Mouse (Mus musculus): ENCODE data around the gene Fam19a1. TPM values are rescaled to one million over a fixed set of nuclear protein-coding genes. Genes with fewer than 3 reads are reported as not detected.

Gene Fam19a1
- polyA plus RNA-seq, 1 experiment = not detected

DNA sequence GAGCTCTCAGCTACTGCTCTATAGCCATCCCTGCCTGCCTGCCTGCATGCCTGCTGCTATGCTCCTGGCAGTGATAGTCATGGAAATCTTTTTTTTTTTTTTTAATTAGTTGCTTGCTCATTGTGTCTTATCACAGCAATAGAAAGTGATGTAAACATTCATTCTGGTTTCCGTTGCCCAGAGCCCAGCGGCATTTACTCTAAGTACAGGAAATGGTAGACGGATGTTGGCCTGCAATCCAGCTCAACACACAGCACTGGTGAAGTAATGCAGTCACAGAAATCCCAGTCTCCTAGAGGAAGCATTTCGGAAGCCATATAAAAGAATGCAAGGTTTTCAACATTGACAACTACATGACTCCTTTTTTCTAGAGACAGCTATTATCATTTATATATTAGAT, 153.5 kb downstream of the Fam19a1 start:
- H3K4me1 ChIP-seq (ENCODE audit: control insufficient read depth, insufficient read depth, low read length) = no peaks in the 10 kb centered on the region
- TF ChIP-seq POLR2A (IDR thresholded peaks at IDR 0.05; ENCODE audit: insufficient read depth, low read length) (no peak), EP300 (IDR thresholded peaks at IDR 0.05; ENCODE audit: insufficient read depth, low read depth, low read length) (no peak)
- no peak overlapping the region for H3K27ac ChIP-seq (ENCODE audit: insufficient read depth, low read length)
- no peaks in the 10 kb centered on the region for H3K36me3 ChIP-seq (ENCODE audit: control insufficient read depth, insufficient read depth, low read length, poor library complexity, severe bottlenecking)
- H3K4me3 ChIP-seq (ENCODE audit: low read depth, low read length) = no peak overlapping the region
- no peaks in the 10 kb centered on the region for H3K27me3 ChIP-seq (ENCODE audit: control insufficient read depth, insufficient read depth, low read length, poor library complexity, severe bottlenecking)
- no peaks in the 10 kb centered on the region for H3K9me3 ChIP-seq (replicated peaks; ENCODE audit: control insufficient read depth, insufficient read depth, low read length, poor library complexity, severe bottlenecking)
- H3K9ac ChIP-seq (ENCODE audit: low read depth, poor library complexity, severe bottlenecking) = no peak overlapping the region

DNA sequence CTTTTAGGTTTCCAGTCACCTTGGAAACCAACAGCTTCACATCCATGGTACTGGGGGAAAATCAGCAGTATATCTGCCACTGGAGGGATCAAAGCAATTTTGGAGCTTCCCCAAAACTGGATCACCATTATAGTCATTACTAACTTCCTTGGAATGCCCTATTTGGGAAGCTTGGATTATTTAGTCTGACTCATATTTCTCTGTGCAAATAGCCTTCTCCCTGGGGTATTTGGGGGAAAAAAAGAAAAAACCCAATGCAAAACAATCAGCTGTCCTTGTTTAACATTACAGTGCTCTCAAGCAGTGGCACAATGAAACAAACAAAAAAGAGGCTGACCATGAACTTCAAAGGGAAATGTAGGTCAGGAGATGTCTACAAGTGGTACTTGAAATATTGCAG, 155.8 kb downstream of the Fam19a1 start:
- Histone ChIP-seq H3K27me3 (ENCODE audit: control insufficient read depth, insufficient read depth, low read length, poor library complexity, severe bottlenecking) (no peaks in the 10 kb centered on the region), H3K4me3 (ENCODE audit: low read depth, low read length) (no peak overlapping the region), H3K36me3 (ENCODE audit: control insufficient read depth, insufficient read depth, low read length, poor library complexity, severe bottlenecking) (no peaks in the 10 kb centered on the region), H3K27ac (ENCODE audit: insufficient read depth, low read length) (no peak overlapping the region), H3K4me1 (ENCODE audit: control insufficient read depth, insufficient read depth, low read length) (no peaks in the 10 kb centered on the region), H3K9ac (ENCODE audit: low read depth, poor library complexity, severe bottlenecking) (no peak overlapping the region), H3K9me3 (replicated peaks; ENCODE audit: control insufficient read depth, insufficient read depth, low read length, poor library complexity, severe bottlenecking) (no peaks in the 10 kb centered on the region)
- TF ChIP-seq CTCF (IDR thresholded peaks at IDR 0.05; ENCODE audit: low read depth, low read length) (no peak), EP300 (IDR thresholded peaks at IDR 0.05; ENCODE audit: insufficient read depth, low read depth, low read length) (no peak), POLR2A (IDR thresholded peaks at IDR 0.05; ENCODE audit: insufficient read depth, low read length) (no peak)

GRCm38 (mm10) chr6:96270436-96270835, 157.5 kb downstream of the Fam19a1 start:
- no peak overlapping the region for H3K27ac ChIP-seq (ENCODE audit: insufficient read depth, low read length)
- no peaks in the 10 kb centered on the region for H3K4me1 ChIP-seq (ENCODE audit: control insufficient read depth, insufficient read depth, low read length)
- H3K27me3 ChIP-seq (ENCODE audit: control insufficient read depth, insufficient read depth, low read length, poor library complexity, severe bottlenecking) = no peaks in the 10 kb centered on the region
- H3K4me3 ChIP-seq (ENCODE audit: low read depth, low read length) = no peak overlapping the region
- TF ChIP-seq POLR2A (IDR thresholded peaks at IDR 0.05; ENCODE audit: insufficient read depth, low read length) (no peak), EP300 (IDR thresholded peaks at IDR 0.05; ENCODE audit: insufficient read depth, low read depth, low read length) (no peak), CTCF (IDR thresholded peaks at IDR 0.05; ENCODE audit: low read depth, low read length) (no peak)
- H3K9ac ChIP-seq (ENCODE audit: low read depth, poor library complexity, severe bottlenecking) = no peak overlapping the region
- no peaks in the 10 kb centered on the region for H3K9me3 ChIP-seq (replicated peaks; ENCODE audit: control insufficient read depth, insufficient read depth, low read length, poor library complexity, severe bottlenecking)
- no peaks in the 10 kb centered on the region for H3K36me3 ChIP-seq (ENCODE audit: control insufficient read depth, insufficient read depth, low read length, poor library complexity, severe bottlenecking)

DNA sequence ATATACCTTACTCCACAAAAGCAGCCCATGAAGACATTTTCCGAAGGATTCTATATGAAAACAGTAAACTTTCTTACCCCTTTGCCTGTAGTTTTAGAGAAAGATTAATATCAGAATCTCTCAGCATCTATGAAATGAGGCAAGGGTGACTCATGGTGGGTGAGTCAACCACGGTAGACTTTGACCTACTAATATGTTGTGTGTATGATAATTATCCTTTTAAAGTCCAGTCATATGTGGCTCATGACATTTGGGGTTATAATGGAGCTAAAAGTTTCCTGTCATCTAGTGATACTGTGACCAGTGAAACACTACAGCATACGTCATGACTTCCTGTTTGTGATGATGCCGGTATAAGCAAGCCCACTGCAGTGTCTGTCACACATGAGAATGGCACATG, 170.8 kb downstream of the Fam19a1 start:
- no peaks in the 10 kb centered on the region for H3K9me3 ChIP-seq (replicated peaks; ENCODE audit: control insufficient read depth, insufficient read depth, low read length, poor library complexity, severe bottlenecking)
- H3K27ac ChIP-seq (ENCODE audit: insufficient read depth, low read length) = no peak overlapping the region
- no peaks in the 10 kb centered on the region for H3K27me3 ChIP-seq (ENCODE audit: control insufficient read depth, insufficient read depth, low read length, poor library complexity, severe bottlenecking)
- no peak overlapping the region for H3K9ac ChIP-seq (ENCODE audit: low read depth, poor library complexity, severe bottlenecking)
- TF ChIP-seq CTCF (IDR thresholded peaks at IDR 0.05; ENCODE audit: low read depth, low read length) = no peak
- TF ChIP-seq POLR2A (IDR thresholded peaks at IDR 0.05; ENCODE audit: insufficient read depth, low read length) = no peak
- TF ChIP-seq EP300 (IDR thresholded peaks at IDR 0.05; ENCODE audit: insufficient read depth, low read depth, low read length) = no peak
- H3K36me3 ChIP-seq (ENCODE audit: control insufficient read depth, insufficient read depth, low read length, poor library complexity, severe bottlenecking) = no peaks in the 10 kb centered on the region
- no peak overlapping the region for H3K4me3 ChIP-seq (ENCODE audit: low read depth, low read length)
- peaks cover 1% of the 10 kb centered on the region for H3K4me1 ChIP-seq (ENCODE audit: control insufficient read depth, insufficient read depth, low read length)

- Histone ChIP-seq H3K9ac (ENCODE audit: low read depth, poor library complexity, severe bottlenecking) (no peak overlapping the region), H3K4me3 (ENCODE audit: low read depth, low read length) (no peak overlapping the region), H3K36me3 (ENCODE audit: control insufficient read depth, insufficient read depth, low read length, poor library complexity, severe bottlenecking) (no peaks in the 10 kb centered on the region), H3K27me3 (ENCODE audit: control insufficient read depth, insufficient read depth, low read length, poor library complexity, severe bottlenecking) (no peaks in the 10 kb centered on the region), H3K27ac (ENCODE audit: insufficient read depth, low read length) (no peak overlapping the region), H3K9me3 (replicated peaks; ENCODE audit: control insufficient read depth, insufficient read depth, low read length, poor library complexity, severe bottlenecking) (no peaks in the 10 kb centered on the region), H3K4me1 (ENCODE audit: control insufficient read depth, insufficient read depth, low read length) (peaks cover 1% of the 10 kb centered on the region)
- TF ChIP-seq EP300 (IDR thresholded peaks at IDR 0.05; ENCODE audit: insufficient read depth, low read depth, low read length) (no peak), CTCF (IDR thresholded peaks at IDR 0.05; ENCODE audit: low read depth, low read length) (no peak), POLR2A (IDR thresholded peaks at IDR 0.05; ENCODE audit: insufficient read depth, low read length) (no peak)
Measured at GRCm38 (mm10) chr6:96284590-96284989, 171.6 kb downstream of the Fam19a1 start.

DNA sequence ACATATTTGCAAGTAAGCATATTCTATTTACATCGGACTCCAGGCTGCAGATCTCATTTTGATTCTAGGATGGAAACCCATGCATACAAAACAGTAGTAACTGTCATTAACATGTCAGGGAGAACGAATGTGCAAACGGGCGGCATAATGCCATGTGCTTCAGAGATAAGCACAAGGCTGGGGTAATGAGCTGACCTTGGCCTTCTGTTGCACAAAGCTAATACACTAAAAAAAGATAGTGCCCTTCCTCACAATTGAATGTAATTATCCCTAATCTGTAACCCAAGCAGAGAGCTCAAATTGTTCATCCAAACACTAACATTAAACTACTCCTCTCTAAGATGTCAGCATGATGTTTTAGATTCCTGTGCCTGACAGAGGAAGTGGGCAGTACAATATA, 173.3 kb downstream of the Fam19a1 start:
- no peaks in the 10 kb centered on the region for H3K36me3 ChIP-seq (ENCODE audit: control insufficient read depth, insufficient read depth, low read length, poor library complexity, severe bottlenecking)
- no peak for TF ChIP-seq CTCF (IDR thresholded peaks at IDR 0.05; ENCODE audit: low read depth, low read length)
- TF ChIP-seq POLR2A (IDR thresholded peaks at IDR 0.05; ENCODE audit: insufficient read depth, low read length) = no peak
- no peak for TF ChIP-seq EP300 (IDR thresholded peaks at IDR 0.05; ENCODE audit: insufficient read depth, low read depth, low read length)
- H3K4me3 ChIP-seq (ENCODE audit: low read depth, low read length) = no peak overlapping the region
- no peak overlapping the region for H3K27ac ChIP-seq (ENCODE audit: insufficient read depth, low read length)
- H3K9ac ChIP-seq (ENCODE audit: low read depth, poor library complexity, severe bottlenecking) = no peak overlapping the region
- no peaks in the 10 kb centered on the region for H3K9me3 ChIP-seq (replicated peaks; ENCODE audit: control insufficient read depth, insufficient read depth, low read length, poor library complexity, severe bottlenecking)
- peaks cover 1% of the 10 kb centered on the region for H3K4me1 ChIP-seq (ENCODE audit: control insufficient read depth, insufficient read depth, low read length)
- no peaks in the 10 kb centered on the region for H3K27me3 ChIP-seq (ENCODE audit: control insufficient read depth, insufficient read depth, low read length, poor library complexity, severe bottlenecking)

Data from ES-Bruce4 (cell line).